Mouse (Mus musculus) adrenal gland, adult 8-10 months (tissue): ENCODE results near the gene Zfp467. TPM values are rescaled to one million over a fixed set of nuclear protein-coding genes. Genes with fewer than 3 reads are reported as not detected.
A peak's percentile ranks its signal among the peaks of the same experiment; 100 is the strongest.

ENCODE experiments used
- DNase-seq: peaks from one replicate; pipeline ENCODE4 v3.0.0; 2022
- total RNA-seq, 4 experiments: library from RNA; stranded (reverse); gene quantifications; 2 replicates each; pipeline ENCODE4 v1.2.4; 2022

Gene Zfp467
- total RNA-seq, 4 experiments from 2014 or later, result 56.7 to 68.0 (median 60.6) TPM

DNA sequence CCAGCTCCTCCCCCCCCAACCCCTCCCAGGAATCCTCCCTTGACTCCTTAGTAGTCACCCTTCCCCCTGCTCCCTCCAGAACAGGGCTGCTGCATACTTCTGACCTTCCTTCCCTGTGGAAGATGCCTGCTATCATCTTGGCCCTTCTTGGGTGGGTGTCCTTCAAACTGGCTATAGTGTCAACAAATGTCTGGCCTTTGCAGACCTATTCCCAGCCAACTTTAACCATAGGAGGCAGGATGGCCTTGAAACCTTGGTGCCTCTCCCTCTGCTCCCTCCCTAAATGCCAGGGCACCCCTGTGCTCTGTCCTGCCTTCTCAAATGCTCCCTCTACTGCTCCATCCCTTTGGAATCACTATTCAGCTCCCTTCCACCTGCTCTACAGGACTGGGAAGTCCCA is 6.0 kb downstream of the Zfp467 start:
- peak; percentile 15 for DNase-seq

- peak; percentile 19 for DNase-seq
Measured at GRCm38 (mm10) chr6:48438475-48439125, 7.0 kb downstream of the Zfp467 start.

- DNase-seq, result no peak
Measured at GRCm38 (mm10) chr6:48437679-48438376, 7.8 kb downstream of the Zfp467 start.

GRCm38 (mm10) chr6:48435706-48436349 is 9.8 kb downstream of the Zfp467 start:
- no peak for DNase-seq

- DNase-seq, result no peak
Measured at GRCm38 (mm10) chr6:48435111-48435510, 10.5 kb downstream of the Zfp467 start.

- no peak for DNase-seq
Measured at GRCm38 (mm10) chr6:48434651-48435050, 11.0 kb downstream of the Zfp467 start.

GRCm38 (mm10) chr6:48432893-48433816 is 12.5 kb downstream of the Zfp467 start:
- DNase-seq, result no peak

GRCm38 (mm10) chr6:48430748-48431147 is 14.9 kb downstream of the Zfp467 start:
- no peak for DNase-seq

DNA sequence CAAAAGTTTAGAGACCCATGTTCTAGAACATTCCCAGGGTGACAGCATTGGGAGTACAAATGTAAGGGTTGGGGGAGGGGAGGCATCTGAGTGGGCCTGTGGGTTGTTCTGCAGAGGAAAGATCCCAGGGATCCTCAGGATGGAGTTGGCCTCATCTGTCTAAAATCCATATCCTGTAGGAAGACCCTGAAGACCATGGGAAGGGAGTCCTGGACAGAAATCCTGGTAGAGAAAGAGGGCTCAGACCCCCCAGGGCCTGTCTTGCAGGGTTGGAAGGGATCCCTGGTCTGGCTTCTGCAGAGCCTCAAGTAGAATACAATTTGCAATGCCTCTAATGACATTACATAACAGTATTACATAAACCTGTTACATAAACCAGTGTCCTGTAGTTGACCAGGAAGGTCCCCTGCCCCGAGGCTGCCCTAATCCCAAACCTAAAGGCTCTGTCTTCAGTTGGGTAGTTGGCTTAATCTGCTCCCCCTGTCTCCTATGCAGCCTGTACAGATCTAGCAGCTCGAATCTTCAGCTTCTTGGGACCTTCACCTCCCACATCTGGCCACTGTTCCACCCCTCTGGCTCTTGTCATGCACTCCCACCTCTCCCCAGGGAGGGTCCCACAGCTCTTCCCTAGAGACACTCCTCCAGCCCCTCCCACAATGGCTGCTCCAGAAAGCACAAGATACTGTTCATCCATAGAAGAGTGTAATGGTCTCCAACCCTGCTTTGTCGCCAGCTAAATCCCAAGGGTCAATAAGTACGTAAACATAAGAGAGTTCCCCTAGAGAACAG is 16.7 kb downstream of the Zfp467 start:
- DNase-seq, result no peak

GRCm38 (mm10) chr6:48426956-48427355 is 18.7 kb downstream of the Zfp467 start:
- DNase-seq, result no peak

DNA sequence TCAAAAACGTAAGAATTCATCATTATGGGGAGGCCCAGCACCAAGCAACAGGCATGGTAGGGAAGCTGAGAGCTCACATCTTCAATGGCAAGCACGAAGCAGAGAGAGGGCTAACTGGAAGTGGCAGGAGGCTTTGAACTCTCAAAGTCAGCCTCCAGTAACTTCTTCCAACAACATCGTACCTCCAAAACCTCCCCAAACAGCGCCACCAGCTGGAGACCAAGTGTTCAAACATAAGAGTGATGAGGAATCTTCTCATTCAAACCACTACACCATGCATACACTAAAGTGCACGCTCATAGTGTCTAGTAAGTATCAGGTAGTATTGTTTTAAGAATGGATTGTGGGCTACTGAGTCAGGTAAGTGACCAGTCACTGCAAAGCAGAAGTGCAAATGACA is 21.6 kb downstream of the Zfp467 start:
- DNase-seq, result no peak

- DNase-seq, result no peak
Measured at GRCm38 (mm10) chr6:48423336-48423735, 22.3 kb downstream of the Zfp467 start.

- DNase-seq, result no peak
Measured at GRCm38 (mm10) chr6:48420647-48421046, 25.0 kb downstream of the Zfp467 start.

- no peak for DNase-seq
Measured at GRCm38 (mm10) chr6:48416486-48416885, 29.1 kb downstream of the Zfp467 start.

DNA sequence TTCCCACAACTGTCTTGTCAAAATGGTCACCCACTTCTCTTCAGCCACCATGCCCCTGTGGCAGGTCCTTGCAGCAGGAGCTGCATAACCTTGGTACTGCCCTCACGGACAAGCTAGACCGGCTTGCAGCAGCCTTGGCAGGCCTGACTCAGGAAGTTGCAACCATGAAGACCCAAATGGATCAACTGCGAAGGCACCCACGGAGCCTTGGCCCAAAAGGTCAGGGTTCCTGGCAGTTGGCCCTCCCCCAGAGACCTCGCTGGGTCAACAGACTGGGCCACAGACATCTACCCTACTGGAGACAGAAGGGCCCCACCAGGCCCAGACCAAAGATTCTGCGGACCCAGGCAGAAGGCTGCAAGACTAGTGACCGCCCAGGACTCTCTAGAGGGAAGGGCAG is 30.0 kb downstream of the Zfp467 start:
- DNase-seq, result peak; percentile 92

DNA sequence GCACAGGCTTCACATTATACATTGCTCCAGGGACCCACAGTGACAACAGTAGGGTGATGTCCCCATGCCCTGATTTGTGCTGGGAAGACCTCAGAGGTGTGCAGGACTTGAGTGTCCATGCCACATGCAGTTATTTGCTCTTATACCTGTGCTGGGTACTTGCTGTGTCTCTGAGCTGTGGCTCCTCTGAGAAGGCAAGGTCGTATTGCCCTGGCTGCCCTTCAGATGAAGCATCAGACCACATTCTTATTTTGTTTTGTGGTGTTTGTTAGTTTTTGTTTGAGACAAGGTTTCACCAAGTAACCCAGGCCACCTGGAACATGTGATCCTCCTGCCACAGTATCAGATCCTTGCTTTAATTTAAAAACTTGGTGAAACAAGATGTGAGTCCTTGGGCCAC is 30.7 kb downstream of the Zfp467 start:
- no peak for DNase-seq

DNA sequence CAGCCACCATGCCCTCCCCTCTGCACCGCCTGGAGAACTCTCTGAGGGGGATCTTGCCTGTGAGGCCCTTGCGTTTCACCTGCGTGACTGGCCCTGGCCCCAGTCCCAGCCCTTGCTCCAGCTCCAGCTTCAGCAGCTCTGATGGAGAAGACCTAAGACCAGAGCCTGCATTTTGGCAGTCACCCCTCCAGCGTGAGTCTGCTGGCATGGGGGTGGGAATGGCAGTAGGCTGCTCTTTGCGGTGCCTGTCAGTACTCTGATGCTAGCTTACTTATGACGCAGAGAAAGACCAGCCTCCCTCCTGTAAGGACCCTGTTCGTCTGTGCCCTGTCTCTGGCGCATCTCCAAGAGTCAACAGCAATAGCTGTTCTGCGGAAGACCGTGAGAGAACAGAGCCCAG is 32.5 kb downstream of the Zfp467 start:
- peak; percentile 13 for DNase-seq

GRCm38 (mm10) chr6:48412662-48413061 is 33.0 kb downstream of the Zfp467 start:
- DNase-seq, result no peak

DNA sequence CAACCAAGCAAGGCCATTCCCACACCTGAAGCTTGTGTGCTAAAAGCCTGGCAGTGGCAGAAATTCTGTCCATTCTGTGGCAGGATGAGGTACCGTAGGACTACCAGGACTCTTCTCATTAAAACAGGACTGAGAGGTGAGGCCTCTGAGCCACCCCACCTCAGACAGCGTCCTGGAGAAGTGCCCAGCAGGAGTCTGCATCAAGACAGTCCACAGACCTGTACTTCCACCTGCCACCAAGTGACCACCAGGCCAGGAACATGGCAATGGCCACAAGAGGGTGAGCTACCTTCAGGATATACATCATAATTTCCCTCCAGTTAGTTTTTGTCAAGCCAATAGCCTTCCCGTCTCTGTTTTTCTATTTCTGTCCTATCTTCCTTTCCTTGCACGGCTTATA is 33.5 kb downstream of the Zfp467 start:
- no peak for DNase-seq

DNA sequence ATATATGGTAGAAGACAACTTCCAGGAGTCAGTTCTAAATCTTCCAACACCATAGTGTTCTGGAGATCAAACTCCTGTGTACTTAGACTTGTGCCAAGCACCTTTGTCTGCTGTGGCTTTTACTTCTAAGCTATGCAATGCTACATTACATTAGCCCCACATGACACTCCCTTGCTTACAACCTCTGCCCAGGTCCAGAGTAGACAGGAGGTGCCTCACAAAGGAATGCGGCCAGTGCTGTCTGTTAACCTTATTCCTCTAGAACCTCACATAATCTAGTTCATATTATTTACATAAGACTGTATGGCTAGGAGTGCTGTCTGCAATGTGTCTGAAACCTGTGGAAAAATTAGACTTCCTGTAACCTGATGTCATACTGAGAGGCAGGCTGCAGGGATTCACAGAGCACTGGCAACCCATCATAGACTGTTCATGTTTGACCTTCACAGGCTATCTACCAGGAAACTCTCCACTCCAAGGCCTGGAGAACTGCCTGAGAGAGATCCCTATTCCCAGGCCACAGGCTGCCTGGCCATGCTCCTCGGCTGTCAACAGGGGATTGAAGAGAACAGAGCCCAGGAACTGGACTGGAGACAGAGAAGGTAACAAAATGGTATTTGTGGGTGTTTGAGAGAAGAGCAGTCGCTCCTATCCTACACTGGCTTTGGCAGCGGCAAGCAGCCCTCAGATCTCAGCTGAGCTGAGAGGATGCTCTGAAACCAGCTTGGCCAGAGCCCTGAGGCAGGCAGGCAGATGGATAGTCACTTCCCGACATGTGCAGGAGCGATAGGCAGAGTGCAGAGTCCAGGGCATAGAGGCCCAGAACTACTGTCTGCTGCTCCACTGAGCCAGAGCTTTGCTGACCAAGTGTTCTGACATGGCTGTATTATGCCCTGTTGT is 34.2 kb downstream of the Zfp467 start:
- peak; percentile 45 for DNase-seq

GRCm38 (mm10) chr6:48410551-48410950 is 35.1 kb downstream of the Zfp467 start:
- no peak for DNase-seq
